Mouse (Mus musculus): ENCODE results near the gene Fgfr2. TPM values are rescaled to one million over a fixed set of nuclear protein-coding genes. Genes with fewer than 3 reads are reported as not detected.

Fgfr2 gene
- polyA plus RNA-seq, 1 experiment = 59.9 TPM

DNA sequence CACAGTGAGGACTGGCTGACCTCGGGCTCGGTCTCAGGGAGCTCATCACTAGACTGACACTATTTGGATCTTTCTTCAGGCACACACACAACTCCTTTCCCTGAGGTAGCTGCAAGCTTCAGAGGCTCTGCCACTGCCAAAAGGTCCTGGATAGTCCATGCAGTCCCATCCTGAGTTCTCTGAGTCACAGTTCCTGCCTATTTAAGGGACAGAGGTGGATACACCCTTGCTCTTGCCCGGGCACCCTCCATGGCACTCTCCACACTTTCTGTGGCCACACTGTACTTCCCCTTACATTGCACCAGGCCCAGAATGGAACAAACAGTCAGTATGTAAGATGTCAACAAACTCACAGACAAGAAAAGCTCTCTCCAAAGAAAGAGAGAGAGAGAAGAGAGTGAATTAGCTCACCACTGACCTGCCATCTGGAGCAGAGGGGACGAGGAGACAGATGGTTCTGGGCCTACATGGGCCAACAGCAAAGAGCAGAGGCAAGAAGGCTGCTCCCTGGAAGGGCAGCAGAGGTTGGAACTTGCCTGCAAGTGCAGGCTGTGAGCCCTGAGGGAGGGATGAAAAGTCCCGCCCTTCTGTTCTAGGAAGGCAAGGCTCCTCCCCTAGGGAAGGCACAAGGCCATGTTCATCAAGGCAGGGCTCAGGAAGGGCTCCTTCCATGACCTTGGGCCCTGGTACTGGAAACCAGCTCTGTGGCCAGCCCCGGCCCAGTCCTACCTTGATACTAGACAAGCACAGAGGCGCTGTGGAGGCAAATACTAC is 346.6 kb downstream of the Fgfr2 start:
- H3K4me3 ChIP-seq (ENCODE audit: insufficient read depth, low read length) = no peak overlapping the region
- TF ChIP-seq CTCF (IDR thresholded peaks at IDR 0.05; ENCODE audit: borderline replicate concordance, insufficient read depth, low read length) = no peak
- TF ChIP-seq POLR2A (IDR thresholded peaks at IDR 0.05; ENCODE audit: low read depth, low read length) = no peak
- H3K27ac ChIP-seq (ENCODE audit: insufficient read depth, low read length) = no peak overlapping the region
- H3K4me1 ChIP-seq (ENCODE audit: control insufficient read depth, insufficient read depth, low read length) = no peaks in the 10 kb centered on the region

GRCm38 (mm10) chr7:132775922-132776321 is 347.2 kb downstream of the Fgfr2 start:
- TF ChIP-seq CTCF (IDR thresholded peaks at IDR 0.05; ENCODE audit: borderline replicate concordance, insufficient read depth, low read length) (no peak), POLR2A (IDR thresholded peaks at IDR 0.05; ENCODE audit: low read depth, low read length) (no peak)
- Histone ChIP-seq H3K4me3 (ENCODE audit: insufficient read depth, low read length) (no peak overlapping the region), H3K4me1 (ENCODE audit: control insufficient read depth, insufficient read depth, low read length) (no peaks in the 10 kb centered on the region), H3K27ac (ENCODE audit: insufficient read depth, low read length) (no peak overlapping the region)

GRCm38 (mm10) chr7:132775333-132775732 is 347.8 kb downstream of the Fgfr2 start:
- Histone ChIP-seq H3K4me3 (ENCODE audit: insufficient read depth, low read length) (no peak overlapping the region), H3K27ac (ENCODE audit: insufficient read depth, low read length) (no peak overlapping the region), H3K4me1 (ENCODE audit: control insufficient read depth, insufficient read depth, low read length) (no peaks in the 10 kb centered on the region)
- TF ChIP-seq CTCF (IDR thresholded peaks at IDR 0.05; ENCODE audit: borderline replicate concordance, insufficient read depth, low read length) (no peak), POLR2A (IDR thresholded peaks at IDR 0.05; ENCODE audit: low read depth, low read length) (no peak)

GRCm38 (mm10) chr7:132773011-132773705 is 350.0 kb downstream of the Fgfr2 start:
- Histone ChIP-seq H3K4me3 (ENCODE audit: insufficient read depth, low read length) (no peak overlapping the region), H3K4me1 (ENCODE audit: control insufficient read depth, insufficient read depth, low read length) (no peaks in the 10 kb centered on the region), H3K27ac (ENCODE audit: insufficient read depth, low read length) (no peak overlapping the region)
- TF ChIP-seq POLR2A (IDR thresholded peaks at IDR 0.05; ENCODE audit: low read depth, low read length) = no peak
- no peak for TF ChIP-seq CTCF (IDR thresholded peaks at IDR 0.05; ENCODE audit: borderline replicate concordance, insufficient read depth, low read length)

GRCm38 (mm10) chr7:132772440-132772839 is 350.7 kb downstream of the Fgfr2 start:
- Histone ChIP-seq H3K27ac (ENCODE audit: insufficient read depth, low read length) (no peak overlapping the region), H3K4me3 (ENCODE audit: insufficient read depth, low read length) (no peak overlapping the region), H3K4me1 (ENCODE audit: control insufficient read depth, insufficient read depth, low read length) (no peaks in the 10 kb centered on the region)
- TF ChIP-seq CTCF (IDR thresholded peaks at IDR 0.05; ENCODE audit: borderline replicate concordance, insufficient read depth, low read length) (no peak), POLR2A (IDR thresholded peaks at IDR 0.05; ENCODE audit: low read depth, low read length) (no peak)

DNA sequence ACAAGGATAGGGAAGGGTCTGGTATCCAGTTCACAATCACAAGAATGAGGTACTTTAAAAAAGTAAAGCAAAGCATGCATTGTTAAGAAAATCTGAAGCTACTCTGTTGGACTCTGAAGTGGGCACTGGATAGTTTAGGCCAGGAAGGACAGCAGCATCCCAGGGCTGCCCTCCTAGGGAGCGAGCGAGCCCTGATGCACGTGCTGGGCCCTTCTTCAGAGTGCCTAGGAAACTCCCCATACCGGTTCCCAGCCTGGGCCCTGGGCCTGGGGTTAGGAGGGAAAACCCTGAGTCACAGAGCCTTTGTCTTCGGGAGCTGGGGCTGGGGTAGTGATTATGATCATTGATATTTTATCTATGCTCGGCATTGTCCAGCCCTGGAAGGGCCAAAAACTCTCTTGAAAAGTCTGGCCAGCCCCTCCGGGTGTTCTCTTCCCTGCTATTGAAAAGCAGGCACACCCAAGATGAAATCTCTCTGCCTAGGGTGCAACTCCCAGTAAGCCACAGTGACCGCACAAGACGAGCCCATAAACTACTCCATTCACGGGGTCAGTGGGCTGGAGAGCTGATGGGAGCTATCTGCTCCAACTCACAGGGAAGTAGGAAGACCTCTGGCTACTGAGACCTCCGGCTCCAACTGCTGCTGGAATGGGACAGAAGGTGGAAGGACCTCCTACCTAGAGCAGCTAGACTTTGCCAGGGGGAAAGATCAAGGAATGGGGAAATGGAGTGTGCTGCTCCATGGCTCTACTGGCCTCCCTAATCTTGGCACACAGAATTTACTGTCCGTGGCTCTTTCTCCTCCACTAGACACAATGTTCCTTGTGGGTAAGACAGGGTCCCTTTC is 354.4 kb downstream of the Fgfr2 start:
- TF ChIP-seq CTCF (IDR thresholded peaks at IDR 0.05; ENCODE audit: borderline replicate concordance, insufficient read depth, low read length) (no peak), POLR2A (IDR thresholded peaks at IDR 0.05; ENCODE audit: low read depth, low read length) (no peak)
- Histone ChIP-seq H3K4me1 (ENCODE audit: control insufficient read depth, insufficient read depth, low read length) (no peaks in the 10 kb centered on the region), H3K27ac (ENCODE audit: insufficient read depth, low read length) (no peak overlapping the region), H3K4me3 (ENCODE audit: insufficient read depth, low read length) (no peak overlapping the region)

DNA sequence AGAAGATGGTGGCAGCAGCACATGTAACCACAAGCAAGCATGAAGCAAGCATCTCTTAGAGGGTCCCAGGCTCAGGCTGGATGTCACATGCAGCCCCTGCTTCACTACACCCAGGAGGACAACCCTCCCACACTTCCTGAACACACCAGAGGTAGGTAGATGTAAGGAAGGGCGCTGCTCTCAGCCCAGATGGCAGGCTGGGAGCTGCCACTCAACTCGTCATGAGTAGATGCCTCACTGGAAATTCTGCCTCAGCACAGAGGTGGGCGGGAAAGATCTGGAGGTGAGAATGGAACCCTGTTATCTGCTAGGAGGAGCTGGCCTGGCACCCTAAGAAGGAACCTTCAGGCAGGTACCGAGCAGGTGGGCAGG is 355.2 kb downstream of the Fgfr2 start:
- Histone ChIP-seq H3K4me3 (ENCODE audit: insufficient read depth, low read length) (no peak overlapping the region), H3K4me1 (ENCODE audit: control insufficient read depth, insufficient read depth, low read length) (no peaks in the 10 kb centered on the region), H3K27ac (ENCODE audit: insufficient read depth, low read length) (no peak overlapping the region)
- TF ChIP-seq POLR2A (IDR thresholded peaks at IDR 0.05; ENCODE audit: low read depth, low read length) (no peak), CTCF (IDR thresholded peaks at IDR 0.05; ENCODE audit: borderline replicate concordance, insufficient read depth, low read length) (no peak)

GRCm38 (mm10) chr7:132767233-132767998 is 355.7 kb downstream of the Fgfr2 start:
- no peak overlapping the region for H3K4me3 ChIP-seq (ENCODE audit: insufficient read depth, low read length)
- H3K27ac ChIP-seq (ENCODE audit: insufficient read depth, low read length) = no peak overlapping the region
- H3K4me1 ChIP-seq (ENCODE audit: control insufficient read depth, insufficient read depth, low read length) = no peaks in the 10 kb centered on the region
- TF ChIP-seq POLR2A (IDR thresholded peaks at IDR 0.05; ENCODE audit: low read depth, low read length) = no peak
- TF ChIP-seq CTCF (IDR thresholded peaks at IDR 0.05; ENCODE audit: borderline replicate concordance, insufficient read depth, low read length) = no peak

DNA sequence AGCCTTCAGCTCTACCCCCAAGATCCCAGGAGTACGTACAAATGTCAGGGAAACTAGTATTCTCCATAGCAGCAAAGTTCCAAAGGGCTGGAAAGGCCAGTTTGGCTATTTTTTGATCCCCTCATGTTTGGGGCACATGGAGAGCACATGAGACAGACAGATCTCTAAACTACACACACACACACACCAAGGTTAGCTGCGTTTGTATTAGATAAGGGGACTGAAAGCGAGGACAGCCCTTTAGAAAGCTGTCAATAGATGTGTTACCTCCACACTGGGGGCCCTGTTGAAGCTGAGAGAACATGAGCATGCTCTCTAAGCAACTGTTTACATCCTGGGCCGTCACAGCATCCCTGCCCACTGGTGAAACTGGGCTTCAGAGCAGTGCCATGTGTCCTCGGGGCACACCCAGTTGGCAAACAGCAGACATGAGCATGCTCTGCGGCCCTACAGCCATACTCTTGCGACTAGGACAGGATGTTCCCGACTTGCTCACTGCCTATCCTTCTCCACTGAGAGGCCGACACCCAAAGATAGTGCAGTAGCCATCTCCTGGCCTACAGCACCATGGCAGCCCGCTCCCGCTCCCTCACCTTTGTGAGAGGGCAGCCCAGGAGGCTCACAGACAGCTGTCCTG is 356.8 kb downstream of the Fgfr2 start:
- TF ChIP-seq CTCF (IDR thresholded peaks at IDR 0.05; ENCODE audit: borderline replicate concordance, insufficient read depth, low read length) = no peak
- TF ChIP-seq POLR2A (IDR thresholded peaks at IDR 0.05; ENCODE audit: low read depth, low read length) = no peak
- Histone ChIP-seq H3K4me3 (ENCODE audit: insufficient read depth, low read length) (no peak overlapping the region), H3K4me1 (ENCODE audit: control insufficient read depth, insufficient read depth, low read length) (no peaks in the 10 kb centered on the region), H3K27ac (ENCODE audit: insufficient read depth, low read length) (no peak overlapping the region)
